Mouse (Mus musculus): ENCODE results near the gene Olfr1414.

DNA sequence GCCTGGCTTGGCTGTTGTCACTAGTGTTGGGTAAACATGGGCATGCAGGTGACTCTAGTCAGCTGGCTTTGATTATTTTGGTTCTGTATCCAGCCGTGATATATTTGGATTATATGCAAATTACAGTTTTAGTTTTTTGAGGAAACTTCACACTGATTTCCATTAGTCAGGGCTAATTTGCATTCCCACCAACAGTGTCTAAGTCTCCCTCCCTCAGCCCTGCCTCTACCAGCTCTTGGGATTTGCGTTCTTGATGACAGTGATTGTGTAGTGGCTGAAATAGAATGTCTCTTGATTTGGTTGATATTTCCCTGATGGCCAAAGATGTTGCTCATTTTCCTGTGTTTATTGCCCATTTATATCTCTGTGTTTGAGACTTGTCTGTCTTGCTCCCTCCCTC, 20.6 kb upstream of the Olfr1414 start:
- TF ChIP-seq POLR2A (IDR thresholded peaks at IDR 0.05; ENCODE audit: low read depth, low read length) (no peak), CTCF (IDR thresholded peaks at IDR 0.05; ENCODE audit: extremely low read depth, insufficient read depth, insufficient read length, insufficient replicate concordance) (no peak)
